Mouse (Mus musculus): ENCODE data around the gene Phb2. TPM values are rescaled to one million over a fixed set of nuclear protein-coding genes. Genes with fewer than 3 reads are reported as not detected.

Phb2 gene
- total and polyA plus RNA-seq, 2 experiments, result 140 to 209 TPM

DNA sequence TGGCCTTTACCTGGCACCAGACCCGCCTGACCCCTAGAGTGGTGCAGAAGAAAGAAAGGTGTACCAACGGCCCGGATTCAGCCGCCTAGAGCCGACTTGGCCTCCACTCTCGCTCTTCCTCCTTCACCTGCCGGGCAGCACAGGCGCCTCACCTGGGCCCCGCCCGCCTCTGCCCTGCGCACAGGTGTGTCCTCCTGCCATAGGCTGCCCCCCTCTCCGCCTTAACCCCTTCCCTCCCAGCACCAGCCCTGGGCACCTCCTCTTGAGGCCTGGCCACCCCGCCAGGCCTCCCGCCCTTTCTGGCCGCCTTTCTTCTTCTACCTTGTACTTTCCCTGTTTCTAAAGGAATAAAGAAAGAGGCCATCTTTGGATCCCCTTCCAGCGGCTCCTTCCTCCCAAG lies 6.6 kb downstream of the Phb2 start:
- DNase-seq (ENCODE audit: extremely low read depth, low read depth, low spot score), result no peak
- H3K27ac ChIP-seq (replicated peaks; ENCODE audit: insufficient read depth, low read depth, low read length), result no peak overlapping the region
- H3K36me3 ChIP-seq (ENCODE audit: control insufficient read depth, insufficient read depth, low read length), result peaks cover 15% of the 10 kb centered on the region
- H3K4me3 ChIP-seq (ENCODE audit: insufficient read depth, low read depth, low read length), result no peak overlapping the region
- TF ChIP-seq CTCF (IDR thresholded peaks at IDR 0.05; ENCODE audit: low read depth, low read length) (no peak), POLR2A (IDR thresholded peaks at IDR 0.05; ENCODE audit: extremely low read depth, insufficient read depth, low read length) (no peak)
- H3K9ac ChIP-seq (ENCODE audit: low read depth, low read length), result no peak overlapping the region
- H3K79me2 ChIP-seq (ENCODE audit: control insufficient read depth, insufficient read depth, low read length), result peaks cover 5% of the 10 kb centered on the region; the same call in 1 of the 2 replicates
- peaks cover 13% of the 10 kb centered on the region for H3K4me1 ChIP-seq (ENCODE audit: control insufficient read depth, insufficient read depth, low read length)
- no peaks in the 10 kb centered on the region for H3K27me3 ChIP-seq (ENCODE audit: control insufficient read depth, insufficient read depth, low read length)
- WGBS, result 78% methylated on average over 13 of the region's 16 CpGs

DNA sequence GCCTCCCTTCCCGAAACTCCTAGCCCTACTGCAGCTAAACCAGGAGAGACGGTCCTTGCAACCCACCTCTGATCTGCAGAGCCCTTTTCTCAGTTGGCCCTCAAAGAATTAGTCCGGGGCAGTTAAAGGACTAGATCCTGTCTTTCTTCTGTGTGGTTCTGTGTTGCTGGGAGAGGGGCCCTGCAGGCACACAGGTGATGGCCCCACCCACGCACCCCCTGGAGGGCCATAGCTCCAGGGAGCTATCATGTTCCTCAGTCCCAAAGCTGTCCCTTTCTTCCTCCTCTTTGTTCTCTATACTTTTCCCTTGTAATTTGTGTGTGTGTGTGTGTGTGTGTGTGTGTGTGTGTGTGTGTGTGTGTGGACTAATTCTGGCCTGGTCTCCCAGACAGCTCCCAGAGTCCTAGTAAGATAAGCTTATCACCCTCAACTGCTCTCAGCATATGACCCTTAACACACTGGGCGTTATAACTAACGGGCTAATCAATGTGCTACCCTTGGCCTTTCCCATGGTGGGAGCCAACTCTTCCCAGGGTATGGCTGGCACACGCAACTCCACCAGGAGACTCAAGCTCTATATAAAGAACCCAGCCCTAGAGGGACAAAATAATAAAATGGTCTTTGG lies 7.3 kb downstream of the Phb2 start:
- peak overlapping the region; percentile 32; the same call in 1 of the 2 replicates for H3K27ac ChIP-seq (replicated peaks; ENCODE audit: insufficient read depth, low read depth, low read length)
- H3K27me3 ChIP-seq (ENCODE audit: control insufficient read depth, insufficient read depth, low read length), result no peaks in the 10 kb centered on the region
- DNase-seq (ENCODE audit: extremely low read depth, low read depth, low spot score), result peak; percentile 92
- H3K36me3 ChIP-seq (ENCODE audit: control insufficient read depth, insufficient read depth, low read length), result peaks cover 15% of the 10 kb centered on the region
- peaks cover 10% of the 10 kb centered on the region for H3K4me1 ChIP-seq (ENCODE audit: control insufficient read depth, insufficient read depth, low read length)
- TF ChIP-seq CTCF (IDR thresholded peaks at IDR 0.05; ENCODE audit: low read depth, low read length) (no peak), POLR2A (IDR thresholded peaks at IDR 0.05; ENCODE audit: extremely low read depth, insufficient read depth, low read length) (no peak)
- no peak overlapping the region for H3K4me3 ChIP-seq (ENCODE audit: insufficient read depth, low read depth, low read length)
- H3K9ac ChIP-seq (ENCODE audit: low read depth, low read length), result no peak overlapping the region
- H3K79me2 ChIP-seq (ENCODE audit: control insufficient read depth, insufficient read depth, low read length), result no peaks in the 10 kb centered on the region
- WGBS, result 45% methylated on average over 7 of the region's 7 CpGs

DNA sequence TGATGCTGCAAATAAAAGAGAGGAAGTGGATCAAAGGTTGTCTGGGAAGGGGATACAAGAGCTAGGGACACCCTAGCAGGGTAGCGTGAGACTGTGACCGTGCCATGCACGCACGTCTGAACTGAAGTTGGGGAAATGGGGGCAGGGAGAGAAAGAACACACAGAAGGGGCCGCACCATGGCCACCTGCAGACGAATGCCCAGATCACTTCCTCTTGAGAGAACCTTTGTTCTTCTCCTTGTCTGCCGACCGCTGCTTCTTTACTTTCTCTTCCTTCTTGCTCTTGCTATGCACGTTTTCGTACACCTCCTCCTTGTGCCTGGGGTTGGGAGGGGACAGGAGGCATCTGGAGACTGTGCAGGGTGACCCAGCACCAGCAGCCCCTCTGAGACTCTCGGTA lies 8.8 kb downstream of the Phb2 start:
- 81% methylated on average over 11 of the region's 11 CpGs for WGBS
- no peak overlapping the region for H3K9ac ChIP-seq (ENCODE audit: low read depth, low read length)
- TF ChIP-seq POLR2A (IDR thresholded peaks at IDR 0.05; ENCODE audit: extremely low read depth, insufficient read depth, low read length), result no peak
- no peak for TF ChIP-seq CTCF (IDR thresholded peaks at IDR 0.05; ENCODE audit: low read depth, low read length)
- no peaks in the 10 kb centered on the region for H3K79me2 ChIP-seq (ENCODE audit: control insufficient read depth, insufficient read depth, low read length)
- peaks cover 8% of the 10 kb centered on the region for H3K36me3 ChIP-seq (ENCODE audit: control insufficient read depth, insufficient read depth, low read length)
- no peaks in the 10 kb centered on the region for H3K27me3 ChIP-seq (ENCODE audit: control insufficient read depth, insufficient read depth, low read length)
- H3K4me3 ChIP-seq (ENCODE audit: insufficient read depth, low read depth, low read length), result no peak overlapping the region
- H3K4me1 ChIP-seq (ENCODE audit: control insufficient read depth, insufficient read depth, low read length), result peaks cover 10% of the 10 kb centered on the region
- no peak overlapping the region for H3K27ac ChIP-seq (replicated peaks; ENCODE audit: insufficient read depth, low read depth, low read length)
- no peak for DNase-seq (ENCODE audit: extremely low read depth, low read depth, low spot score)

DNA sequence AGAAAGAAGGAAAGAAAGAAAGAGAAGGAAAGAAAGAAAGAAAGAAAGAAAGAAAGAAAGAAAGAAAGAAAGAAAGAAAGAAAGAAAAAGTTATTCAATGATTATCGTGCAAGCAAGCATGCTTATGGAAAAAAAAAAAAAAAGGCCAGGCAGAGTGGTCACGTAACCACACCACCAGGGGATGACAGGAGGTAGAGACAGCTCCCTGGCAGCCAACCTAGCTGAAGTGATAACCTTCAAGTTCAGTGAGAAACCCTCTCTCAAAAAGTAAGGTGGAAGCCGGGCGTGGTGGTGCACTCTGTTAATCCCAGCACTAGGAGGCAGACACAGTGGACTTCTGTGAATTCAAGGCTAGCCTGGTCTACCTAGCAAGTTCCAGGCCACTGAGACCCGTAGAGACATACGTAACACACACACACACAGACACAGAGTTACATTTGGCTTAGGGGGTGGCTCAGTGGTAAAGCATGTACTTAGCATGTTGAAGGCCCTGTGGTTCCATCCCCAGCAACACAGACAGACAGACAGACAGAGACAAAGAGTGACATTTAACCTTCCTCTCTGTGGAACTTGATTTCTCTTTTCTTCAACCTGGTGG lies 10.8 kb downstream of the Phb2 start:
- H3K27me3 ChIP-seq (ENCODE audit: control insufficient read depth, insufficient read depth, low read length), result no peaks in the 10 kb centered on the region
- H3K4me1 ChIP-seq (ENCODE audit: control insufficient read depth, insufficient read depth, low read length), result peaks cover 10% of the 10 kb centered on the region
- no peak overlapping the region for H3K4me3 ChIP-seq (ENCODE audit: insufficient read depth, low read depth, low read length)
- H3K36me3 ChIP-seq (ENCODE audit: control insufficient read depth, insufficient read depth, low read length), result no peaks in the 10 kb centered on the region
- 92% methylated on average over 6 of the region's 6 CpGs for WGBS
- TF ChIP-seq CTCF (IDR thresholded peaks at IDR 0.05; ENCODE audit: low read depth, low read length) (no peak), POLR2A (IDR thresholded peaks at IDR 0.05; ENCODE audit: extremely low read depth, insufficient read depth, low read length) (no peak)
- H3K79me2 ChIP-seq (ENCODE audit: control insufficient read depth, insufficient read depth, low read length), result no peaks in the 10 kb centered on the region
- H3K9ac ChIP-seq (ENCODE audit: low read depth, low read length), result no peak overlapping the region
- DNase-seq (ENCODE audit: extremely low read depth, low read depth, low spot score), result no peak
- no peak overlapping the region for H3K27ac ChIP-seq (replicated peaks; ENCODE audit: insufficient read depth, low read depth, low read length)

DNA sequence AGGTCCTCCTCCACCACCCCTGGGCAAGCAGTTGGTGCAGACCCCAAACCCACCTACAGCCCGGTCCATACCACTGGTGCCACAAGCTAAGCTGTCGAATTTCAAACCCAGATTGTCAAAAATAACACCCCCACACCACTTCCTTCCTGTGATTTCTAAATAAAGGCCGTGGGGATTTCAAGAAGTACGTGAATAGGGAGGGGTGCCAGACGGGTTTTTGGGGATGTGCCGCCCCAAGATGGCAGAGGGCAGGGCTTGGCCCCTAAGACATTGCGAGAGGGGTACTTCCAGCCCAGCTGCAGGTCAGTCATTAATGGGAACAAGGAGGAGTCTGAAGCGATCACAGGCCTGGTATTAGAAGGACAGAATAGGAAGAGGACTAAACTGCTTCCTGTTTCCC lies 11.4 kb downstream of the Phb2 start:
- Histone ChIP-seq H3K4me1 (ENCODE audit: control insufficient read depth, insufficient read depth, low read length) (peaks cover 10% of the 10 kb centered on the region), H3K9ac (ENCODE audit: low read depth, low read length) (no peak overlapping the region)

DNA sequence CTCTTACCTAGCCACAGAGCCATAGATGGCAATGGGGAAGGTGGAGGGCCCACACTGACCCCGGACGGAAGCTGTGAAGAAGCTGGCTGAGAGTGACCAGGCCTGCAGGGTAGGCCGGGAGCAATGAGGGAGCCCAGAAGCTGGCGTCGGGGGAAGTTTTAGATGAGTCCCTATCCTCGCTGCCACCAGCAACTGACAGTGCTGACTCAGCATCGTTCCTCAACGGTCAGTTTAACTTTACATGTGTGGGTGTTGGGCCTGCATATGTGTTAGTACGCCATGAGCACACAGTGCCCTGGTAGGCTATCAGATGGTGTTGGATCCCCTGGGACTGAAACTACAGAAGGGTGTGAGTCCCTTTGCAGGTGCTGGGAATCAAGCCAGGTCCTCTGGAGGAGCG lies 12.3 kb downstream of the Phb2 start:
- Histone ChIP-seq H3K4me1 (ENCODE audit: control insufficient read depth, insufficient read depth, low read length) (peaks cover 7% of the 10 kb centered on the region; the same call in 1 of the 2 replicates), H3K4me3 (ENCODE audit: insufficient read depth, low read depth, low read length) (no peak overlapping the region), H3K36me3 (ENCODE audit: control insufficient read depth, insufficient read depth, low read length) (no peaks in the 10 kb centered on the region), H3K27ac (replicated peaks; ENCODE audit: insufficient read depth, low read depth, low read length) (no peak overlapping the region), H3K9ac (ENCODE audit: low read depth, low read length) (no peak overlapping the region), H3K27me3 (ENCODE audit: control insufficient read depth, insufficient read depth, low read length) (no peaks in the 10 kb centered on the region), H3K79me2 (ENCODE audit: control insufficient read depth, insufficient read depth, low read length) (no peaks in the 10 kb centered on the region)
- TF ChIP-seq CTCF (IDR thresholded peaks at IDR 0.05; ENCODE audit: low read depth, low read length) (no peak), POLR2A (IDR thresholded peaks at IDR 0.05; ENCODE audit: extremely low read depth, insufficient read depth, low read length) (no peak)
- DNase-seq (ENCODE audit: extremely low read depth, low read depth, low spot score), result no peak
- WGBS, result 90% methylated on average over 10 of the region's 10 CpGs

More for the DNA sequence above, 11.4 kb downstream of the Phb2 start:
- Histone ChIP-seq H3K27ac (replicated peaks; ENCODE audit: insufficient read depth, low read depth, low read length) (no peak overlapping the region), H3K36me3 (ENCODE audit: control insufficient read depth, insufficient read depth, low read length) (no peaks in the 10 kb centered on the region), H3K79me2 (ENCODE audit: control insufficient read depth, insufficient read depth, low read length) (no peaks in the 10 kb centered on the region), H3K4me3 (ENCODE audit: insufficient read depth, low read depth, low read length) (no peak overlapping the region), H3K27me3 (ENCODE audit: control insufficient read depth, insufficient read depth, low read length) (no peaks in the 10 kb centered on the region)
- TF ChIP-seq CTCF (IDR thresholded peaks at IDR 0.05; ENCODE audit: low read depth, low read length), result no peak
- TF ChIP-seq POLR2A (IDR thresholded peaks at IDR 0.05; ENCODE audit: extremely low read depth, insufficient read depth, low read length), result no peak
- DNase-seq (ENCODE audit: extremely low read depth, low read depth, low spot score), result no peak
- 72% methylated on average over 8 of the region's 8 CpGs for WGBS

Data from liver, adult 2 months (tissue).